In the genomic region with DNA sequence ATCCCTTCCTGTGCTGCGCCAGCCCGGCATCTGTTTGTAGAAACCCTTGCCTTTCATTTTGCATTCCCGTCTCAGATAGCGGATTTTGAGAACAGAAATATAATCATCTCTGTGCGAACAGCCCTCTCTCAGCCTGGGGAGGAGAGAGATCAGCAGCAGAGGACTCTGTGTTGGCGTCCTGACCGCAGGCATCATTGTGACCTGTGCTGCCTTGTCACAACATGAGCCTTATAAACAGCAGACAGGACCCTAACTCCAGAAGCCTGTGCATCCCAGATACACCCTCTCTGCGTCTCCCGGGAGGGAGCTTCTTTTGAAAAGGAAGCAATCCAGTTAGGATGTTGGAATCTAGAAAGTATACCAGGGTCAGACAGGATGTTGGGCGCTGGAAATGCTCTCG, we compare ENCODE assay signal across 13 mouse cellular contexts. TPM values are rescaled to one million over a fixed set of nuclear protein-coding genes. Genes with fewer than 3 reads are reported as not detected.
DNase-seq lines count a peak whose midpoint lies in the region; ATAC-seq and TF ChIP-seq lines count a peak whose summit lies in the region.
"Had no signal": no experiment of that assay in that cellular context is flagged by ENCODE, and none has a peak within 500 bp of the region (broad histone marks: within the 10 kb centered on the region; RNA-seq: fewer than 3 reads in every experiment).

No protein-coding gene starts in this region.

- WGBS in forebrain, embryonic 16.5 days = 15% methylated on average over 11 of the region's 11 CpGs
- 41% methylated on average over 11 of the region's 11 CpGs for WGBS in midbrain, embryonic 10.5 days
- whole genome bisulfite sequencing in cerebellum, adult 2 months = 54% methylated on average over 11 of the region's 11 CpGs

- no peaks in the 10 kb centered on the region for H3K36me3 ChIP-seq in forebrain, embryonic 16.5 days (ENCODE audit: control insufficient read depth, insufficient read depth)
- no peaks in the 10 kb centered on the region for H3K36me3 ChIP-seq in midbrain, embryonic 10.5 days
- H3K36me3 ChIP-seq: embryonic facial prominence, embryonic 15.5 days had no signal

- H3K27ac ChIP-seq in forebrain, embryonic 16.5 days (ENCODE audit: low read length) = peak overlapping the region; percentile 71
- H3K27ac ChIP-seq in midbrain, embryonic 10.5 days (replicated peaks) = peak overlapping the region; percentile 77
- no peak overlapping the region for H3K27ac ChIP-seq in cerebellum, adult 2 months (ENCODE audit: insufficient read depth, low read length)
- H3K27ac ChIP-seq: embryonic facial prominence, embryonic 15.5 days; heart, adult 2 months had no signal

- peak overlapping the region; percentile 38; the same call in 1 of the 2 replicates for H3K4me2 ChIP-seq in forebrain, embryonic 16.5 days (ENCODE audit: low read length)

- H3K9me3 ChIP-seq in forebrain, embryonic 16.5 days (ENCODE audit: control insufficient read depth, low read length) = no peaks in the 10 kb centered on the region
- no peaks in the 10 kb centered on the region; the same call in 1 of the 2 replicates for H3K9me3 ChIP-seq in midbrain, embryonic 10.5 days (replicated peaks)
- H3K9me3 ChIP-seq: embryonic facial prominence, embryonic 15.5 days had no signal

- TF ChIP-seq CTCF in cerebellum, adult 2 months (IDR thresholded peaks at IDR 0.05; ENCODE audit: borderline replicate concordance, insufficient read depth, low read depth, low read length) = no peak

- H3K27me3 ChIP-seq in forebrain, embryonic 16.5 days (replicated peaks; ENCODE audit: control insufficient read depth, insufficient read depth, low read length) = no peaks in the 10 kb centered on the region
- H3K27me3 ChIP-seq in midbrain, embryonic 10.5 days (ENCODE audit: low read depth, poor library complexity, severe bottlenecking) = peaks cover 17% of the 10 kb centered on the region; the same call in 1 of the 2 replicates
- no peaks in the 10 kb centered on the region for H3K27me3 ChIP-seq in cerebellum, adult 2 months (ENCODE audit: control insufficient read depth, insufficient read depth, low read length)

- peaks cover 24% of the 10 kb centered on the region for H3K4me1 ChIP-seq in forebrain, embryonic 16.5 days (replicated peaks; ENCODE audit: control insufficient read depth, insufficient read depth, low read length)
- H3K4me1 ChIP-seq in midbrain, embryonic 10.5 days = peaks cover 47% of the 10 kb centered on the region
- no peaks in the 10 kb centered on the region for H3K4me1 ChIP-seq in cerebellum, adult 2 months (ENCODE audit: control insufficient read depth, insufficient read depth, low read length)

- TF ChIP-seq POLR2A in cerebellum, adult 2 months (IDR thresholded peaks at IDR 0.05; ENCODE audit: borderline replicate concordance, insufficient read depth, low read length) = no peak

- peak overlapping the region; percentile 23 for H3K9ac ChIP-seq in forebrain, embryonic 16.5 days (replicated peaks; ENCODE audit: low read depth, low read length)
- H3K9ac ChIP-seq: embryonic facial prominence, embryonic 15.5 days had no signal

- peak; percentile 16; the same call in 1 of the 2 replicates for ATAC-seq in forebrain, embryonic 16.5 days

- H3K4me3 ChIP-seq in forebrain, embryonic 16.5 days (replicated peaks; ENCODE audit: low read length) = no peak overlapping the region
- peak overlapping the region; percentile 35 for H3K4me3 ChIP-seq in midbrain, embryonic 10.5 days
- H3K4me3 ChIP-seq in cerebellum, adult 2 months (replicated peaks; ENCODE audit: insufficient read depth, low read depth, low read length) = no peak overlapping the region
- H3K4me3 ChIP-seq: embryonic facial prominence, embryonic 15.5 days; heart, adult 2 months had no signal

- DNase-seq in right cerebral cortex, postnatal 10 days (ENCODE audit: low spot score in 2 of 2) = peak; percentile 57 to 61
- no peak for DNase-seq in right cerebral cortex, postnatal 36 days (ENCODE audit: low spot score in 2 of 2)
- DNase-seq in midbrain, embryonic 10.5 days (ENCODE audit: low spot score) = no peak
- no peak for DNase-seq in cerebellum, adult 2 months
- no peak for DNase-seq in lung, postnatal 36 days
- no peak for DNase-seq in lung, postnatal 4 days
- no peak for DNase-seq in ovary, postnatal 36 days (ENCODE audit: low spot score)
- DNase-seq: heart, adult 2 months had no signal

RNA-seq across cellular contexts. Expression of a gene that starts 16.4 kb away (rescaled TPM):
- 41.1 and 43.8 TPM in 2 replicates for polyA plus RNA-seq in forebrain, embryonic 16.5 days (2015; fragmentation: Nextera tagmentation; extraction: Ambion mirVana)
- 17.7 and 22.0 TPM in 2 replicates for polyA plus RNA-seq in midbrain, embryonic 10.5 days (2016; fragmentation: Nextera tagmentation; extraction: Ambion mirVana)
- 87.9 and 92.7 TPM in 2 replicates for polyA plus RNA-seq in cerebellum, adult 2 months (2012; rRNA removed)
- polyA plus RNA-seq: liver, adult 2 months had no signal

RNA-seq across cellular contexts. Expression of a gene that starts 38.2 kb away (rescaled TPM):
- 0.43 and 1.3 TPM in 2 replicates for polyA plus RNA-seq in forebrain, embryonic 16.5 days (2015; fragmentation: Nextera tagmentation; extraction: Ambion mirVana)
- 0.06 and 0.12 TPM in 2 replicates for polyA plus RNA-seq in midbrain, embryonic 10.5 days (2016; fragmentation: Nextera tagmentation; extraction: Ambion mirVana)
- polyA plus RNA-seq in cerebellum, adult 2 months (2012; rRNA removed) = not detected in 2 replicates
- polyA plus RNA-seq: embryonic facial prominence, embryonic 15.5 days; heart, adult 2 months; kidney, embryonic 16.5 days; liver, adult 2 months; lung, embryonic 16.5 days had no signal

RNA-seq across cellular contexts. Expression of a gene that starts 55.2 kb away (rescaled TPM):
- 0.09 and 0.17 TPM in 2 replicates for polyA plus RNA-seq in forebrain, embryonic 16.5 days (2015; fragmentation: Nextera tagmentation; extraction: Ambion mirVana)
- polyA plus RNA-seq in midbrain, embryonic 10.5 days (2016; fragmentation: Nextera tagmentation; extraction: Ambion mirVana) = 0.26 and 0.34 TPM in 2 replicates
- polyA plus RNA-seq in cerebellum, adult 2 months (2012; rRNA removed) = not detected in 2 replicates
- polyA plus RNA-seq: liver, adult 2 months had no signal

Comparison
In these comparisons a context has a peak if more than half of its experiments do, and no peak if none do; other contexts are left out.
1. DNase-seq: peak in right cerebral cortex, postnatal 10 days (2 of 2); none in right cerebral cortex, postnatal 36 days (0 of 2), midbrain, embryonic 10.5 days (single experiment), cerebellum, adult 2 months (0 of 2), lung, postnatal 36 days (single experiment), lung, postnatal 4 days (0 of 2) and ovary, postnatal 36 days (single experiment).